Mouse (Mus musculus): ENCODE measurements around the gene Ifna5.
"Not testable (repeated sequence)": the region's sequence is repeated elsewhere in the genome, so short reads cannot be mapped to it uniquely, and the experiment has no call there.

DNA sequence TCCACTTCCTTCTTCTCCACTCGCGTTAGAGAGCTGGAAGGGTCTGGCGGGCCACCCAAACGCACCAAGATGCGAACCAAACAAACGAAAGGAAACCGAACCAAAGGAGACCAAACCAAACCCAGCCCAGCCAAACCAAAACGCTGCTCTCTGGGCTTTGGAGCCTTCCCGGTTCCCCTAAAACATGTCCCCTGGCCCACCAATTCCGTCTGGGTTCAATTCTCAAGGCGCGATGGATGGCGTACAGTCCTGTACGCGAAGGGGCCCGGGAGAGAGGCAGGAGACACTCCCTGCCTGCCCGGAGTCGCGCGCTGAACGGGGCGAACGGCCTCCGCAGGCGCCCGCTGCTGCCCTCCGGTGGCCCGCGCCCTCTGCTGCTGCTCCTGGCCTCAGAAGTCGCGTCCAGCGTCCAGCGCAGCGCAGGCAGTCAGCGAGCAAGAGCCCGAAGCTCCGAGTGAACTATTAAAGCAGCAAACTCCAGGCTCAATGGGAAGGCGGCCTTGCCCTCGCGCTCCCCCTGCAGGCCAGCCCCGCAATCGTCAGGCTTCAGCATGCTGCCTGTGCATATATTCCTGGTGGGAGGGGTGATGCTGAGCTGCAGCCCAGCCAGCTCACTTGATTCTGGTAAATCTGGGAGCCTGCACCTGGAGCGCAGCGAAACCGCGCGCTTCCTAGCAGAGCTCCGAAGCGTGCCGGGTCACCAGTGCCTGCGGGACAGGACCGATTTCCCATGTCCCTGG is 41.2 kb upstream of the Ifna5 start, which contains the start of gene Gm13275:
- TF ChIP-seq POLR2A (IDR thresholded peaks at IDR 0.05; ENCODE audit: extremely low read depth, insufficient read depth, low read length), result not testable (repeated sequence)
- 0 out of 2 replicates have a peak, but pooled peaks have one; percentile 4 for TF ChIP-seq CTCF (IDR thresholded peaks at IDR 0.05; ENCODE audit: extremely low read depth, insufficient read depth, low read length)

Data from cortical plate, adult 2 months (tissue).